ENCODE assay signal across 10 mouse cellular contexts in genomic region chr4:46144323-46144722, GRCm38 (mm10). TPM values are rescaled to one million over a fixed set of nuclear protein-coding genes. Genes with fewer than 3 reads are reported as not detected.
DNase-seq lines count a peak whose midpoint lies in the region; ATAC-seq and TF ChIP-seq lines count a peak whose summit lies in the region.
"Had no signal": no experiment of that assay in that cellular context is flagged by ENCODE, and none has a peak within 500 bp of the region (broad histone marks: within the 10 kb centered on the region; RNA-seq: fewer than 3 reads in every experiment).

No protein-coding gene starts in this region.

- peak; percentile 54 for TF ChIP-seq CTCF in heart, adult 2 months (IDR thresholded peaks at IDR 0.05)
- peak; percentile 3; the same call in 1 of the 2 replicates for TF ChIP-seq CTCF in spleen, adult 2 months (IDR thresholded peaks at IDR 0.05; ENCODE audit: extremely low read depth, insufficient read depth, insufficient read length, insufficient replicate concordance)

- no peak overlapping the region for H3K4me3 ChIP-seq in heart, adult 2 months
- no peak overlapping the region for H3K4me3 ChIP-seq in heart, embryonic 12.5 days
- no peak overlapping the region for H3K4me3 ChIP-seq in spleen, adult 2 months (ENCODE audit: extremely low read depth, insufficient read depth, insufficient read length)
- no peak overlapping the region for H3K4me3 ChIP-seq in embryonic facial prominence, embryonic 10.5 days
- H3K4me3 ChIP-seq: limb, embryonic 15.5 days had no signal

- H3K9ac ChIP-seq in heart, adult 2 months (ENCODE audit: low read depth, low read length): no peak overlapping the region
- no peak overlapping the region for H3K9ac ChIP-seq in heart, embryonic 12.5 days
- H3K9ac ChIP-seq: limb, embryonic 15.5 days had no signal

- no peak for ATAC-seq in heart, embryonic 12.5 days (ENCODE audit: insufficient number of reproducible peaks, low FRiP score)
- ATAC-seq: Patski had no signal

- no peaks in the 10 kb centered on the region for H3K27me3 ChIP-seq in heart, adult 2 months (ENCODE audit: control insufficient read depth, insufficient read depth, low read length)
- H3K27me3 ChIP-seq in heart, embryonic 12.5 days (replicated peaks): no peaks in the 10 kb centered on the region
- no peaks in the 10 kb centered on the region for H3K27me3 ChIP-seq in spleen, adult 2 months (ENCODE audit: control insufficient read depth, insufficient read depth, low read length)
- no peaks in the 10 kb centered on the region for H3K27me3 ChIP-seq in embryonic facial prominence, embryonic 10.5 days (replicated peaks; ENCODE audit: low read depth, poor library complexity, severe bottlenecking)
- H3K27me3 ChIP-seq in splenic B cell, adult 2 months (ENCODE audit: control insufficient read depth, insufficient read depth, low read length, poor library complexity, severe bottlenecking): no peaks in the 10 kb centered on the region
- H3K27me3 ChIP-seq: limb, embryonic 15.5 days; Patski had no signal

- WGBS in heart, adult 2 months: 71% methylated on average over 3 of the region's 3 CpGs
- WGBS in heart, embryonic 12.5 days: 71% methylated on average over 3 of the region's 3 CpGs
- 80% methylated on average over 3 of the region's 3 CpGs for WGBS in spleen, adult 2 months
- WGBS in embryonic facial prominence, embryonic 10.5 days: 76% methylated on average over 3 of the region's 3 CpGs

- H3K9me3 ChIP-seq in heart, embryonic 12.5 days (replicated peaks): no peaks in the 10 kb centered on the region
- no peaks in the 10 kb centered on the region for H3K9me3 ChIP-seq in embryonic facial prominence, embryonic 10.5 days
- H3K9me3 ChIP-seq: limb, embryonic 15.5 days had no signal

- TF ChIP-seq POLR2A in heart, adult 2 months (IDR thresholded peaks at IDR 0.05; ENCODE audit: insufficient read depth, low read depth, low read length): no peak
- no peak for TF ChIP-seq POLR2A in spleen, adult 2 months (IDR thresholded peaks at IDR 0.05; ENCODE audit: low read depth, low read length)

- peaks cover 3% of the 10 kb centered on the region for H3K4me1 ChIP-seq in heart, adult 2 months (ENCODE audit: control insufficient read depth, insufficient read depth, low read length)
- H3K4me1 ChIP-seq in heart, embryonic 12.5 days (replicated peaks): peaks cover 10% of the 10 kb centered on the region
- H3K4me1 ChIP-seq in spleen, adult 2 months (ENCODE audit: control insufficient read depth, insufficient read depth, insufficient read length): peaks cover 5% of the 10 kb centered on the region; the same call in 1 of the 2 replicates
- peaks cover 13% of the 10 kb centered on the region for H3K4me1 ChIP-seq in embryonic facial prominence, embryonic 10.5 days

- no peak for DNase-seq in heart, adult 2 months
- no peak for DNase-seq in spleen, adult 2 months (ENCODE audit: low read depth in 1 of 2, low spot score in 2 of 2)
- no peak for DNase-seq in spleen, postnatal 36 days (ENCODE audit: low spot score in 2 of 2)
- DNase-seq in embryonic facial prominence, embryonic 10.5 days (ENCODE audit: low spot score): peak; percentile 19
- peak; percentile 48 for DNase-seq in splenic B cell, adult 2 months (ENCODE audit: low read depth, low spot score)
- no peak for DNase-seq in urinary bladder, adult 18-20 months (ENCODE audit: low spot score in 2 of 2)
- DNase-seq in left cerebral cortex, adult 8-10 months (ENCODE audit: low spot score in 2 of 2): no peak

- peaks cover 10% of the 10 kb centered on the region for H3K79me2 ChIP-seq in heart, adult 2 months (replicated peaks; ENCODE audit: control insufficient read depth, insufficient read depth, low read length)

- intact Hi-C loops in heart, adult 2 months (cut with DNase I): loop anchor here (5.0 kb wide), 1 partner anchor 233 kb away; no protein-coding TSS in a partner anchor

- peaks cover 2% of the 10 kb centered on the region; the same call in 1 of the 2 replicates for H3K36me3 ChIP-seq in heart, adult 2 months (ENCODE audit: control insufficient read depth, insufficient read depth, low read length)
- peaks cover 24% of the 10 kb centered on the region for H3K36me3 ChIP-seq in heart, embryonic 12.5 days
- peaks cover 16% of the 10 kb centered on the region for H3K36me3 ChIP-seq in spleen, adult 2 months (ENCODE audit: control insufficient read depth, insufficient read depth, low read length)
- H3K36me3 ChIP-seq in embryonic facial prominence, embryonic 10.5 days (replicated peaks): peaks cover 60% of the 10 kb centered on the region
- 0 out of 2 replicates have a peak, but pooled peaks cover 5% of the 10 kb centered on the region for H3K36me3 ChIP-seq in splenic B cell, adult 2 months (ENCODE audit: control insufficient read depth, insufficient read depth, low read length, poor library complexity, severe bottlenecking)

- H3K27ac ChIP-seq in heart, adult 2 months: no peak overlapping the region
- H3K27ac ChIP-seq in heart, embryonic 12.5 days (ENCODE audit: poor library complexity, severe bottlenecking): no peak overlapping the region
- H3K27ac ChIP-seq in spleen, adult 2 months (ENCODE audit: insufficient read depth, low read length): no peak overlapping the region
- H3K27ac ChIP-seq in embryonic facial prominence, embryonic 10.5 days (replicated peaks): no peak overlapping the region
- H3K27ac ChIP-seq: limb, embryonic 15.5 days had no signal

- TF ChIP-seq EP300 in heart, adult 2 months (IDR thresholded peaks at IDR 0.05; ENCODE audit: insufficient read depth, low read depth, low read length): no peak

- no peak overlapping the region for H3K4me2 ChIP-seq in heart, embryonic 12.5 days
- H3K4me2 ChIP-seq: limb, embryonic 15.5 days had no signal

RNA-seq across cellular contexts. Expression of gene Tstd2, which starts 5.8 kb away (rescaled TPM):
- 10 to 100 TPM; 13.4 to 14.9 TPM for total RNA-seq in heart, adult 2 months (2021)
- polyA plus RNA-seq in heart, adult 2 months (2012; rRNA removed): 9.2 and 12.2 TPM in 2 replicates
- polyA plus RNA-seq in heart, embryonic 12.5 days (2016; fragmentation: Nextera tagmentation; extraction: Ambion mirVana): 34.2 and 34.9 TPM in 2 replicates
- 8.9 and 12.1 TPM in 2 replicates for polyA plus RNA-seq in spleen, adult 2 months (2012; rRNA removed)
- polyA plus RNA-seq in embryonic facial prominence, embryonic 10.5 days (2016; fragmentation: Nextera tagmentation; extraction: Ambion mirVana): 74.1 and 77.3 TPM in 2 replicates
- total RNA-seq in left cerebral cortex, adult 8-10 months (2022): 10 to 100 TPM; 13.9 to 20.6 (median 18.8) TPM

RNA-seq across cellular contexts. Expression of gene Ncbp1, which starts 5.9 kb away (rescaled TPM):
- 10 to 100 TPM; 19.1 to 21.0 TPM for total RNA-seq in heart, adult 2 months (2021)
- polyA plus RNA-seq in heart, adult 2 months (2012; rRNA removed): 14.9 and 26.0 TPM in 2 replicates
- 54.4 and 55.5 TPM in 2 replicates for polyA plus RNA-seq in heart, embryonic 12.5 days (2016; fragmentation: Nextera tagmentation; extraction: Ambion mirVana)
- 16.2 and 17.0 TPM in 2 replicates for polyA plus RNA-seq in spleen, adult 2 months (2012; rRNA removed)
- 121 and 127 TPM in 2 replicates for polyA plus RNA-seq in embryonic facial prominence, embryonic 10.5 days (2016; fragmentation: Nextera tagmentation; extraction: Ambion mirVana)
- 10 to 100 TPM; 41.2 to 45.9 (median 45.1) TPM for total RNA-seq in left cerebral cortex, adult 8-10 months (2022)

RNA-seq across cellular contexts. Expression of gene Xpa, which starts 51.8 kb away (rescaled TPM):
- 1 to 10 TPM; 5.2 to 7.2 TPM for total RNA-seq in heart, adult 2 months (2021)
- polyA plus RNA-seq in heart, adult 2 months (2012; rRNA removed): 5.8 and 7.9 TPM in 2 replicates
- polyA plus RNA-seq in heart, embryonic 12.5 days (2016; fragmentation: Nextera tagmentation; extraction: Ambion mirVana): 15.4 and 15.9 TPM in 2 replicates
- polyA plus RNA-seq in spleen, adult 2 months (2012; rRNA removed): 10.5 and 27.5 TPM in 2 replicates
- polyA plus RNA-seq in embryonic facial prominence, embryonic 10.5 days (2016; fragmentation: Nextera tagmentation; extraction: Ambion mirVana): 19.9 and 24.7 TPM in 2 replicates
- 10 to 100 TPM; 12.8 to 15.7 (median 14.2) TPM for total RNA-seq in left cerebral cortex, adult 8-10 months (2022)

Comparison
In these comparisons a context has a peak if more than half of its experiments do, and no peak if none do; other contexts are left out.
1. DNase-seq: peak in embryonic facial prominence, embryonic 10.5 days (single experiment) and splenic B cell, adult 2 months (single experiment); none in heart, adult 2 months (0 of 2), spleen, adult 2 months (0 of 2), spleen, postnatal 36 days (0 of 2), urinary bladder, adult 18-20 months (0 of 2) and left cerebral cortex, adult 8-10 months (0 of 2).